Mouse (Mus musculus) spleen, adult 2 months (tissue): ENCODE data around the gene Nol3. TPM values are rescaled to one million over a fixed set of nuclear protein-coding genes. Genes with fewer than 3 reads are reported as not detected.

Experiments
- DNase-seq, 2 experiments: peaks; one replicate each; pipeline versions ENCODE4 v3.0.0 to v3.0.0-alpha.2; 2012 to 2021; ENCODE audit warnings: low spot score in 2 of 2, low read depth in 1 of 2
- H3K27ac ChIP-seq: fragments of 200-500 bp; 2 replicates; pipeline ENCODE4 v1.5.1; 2012; ENCODE audit warnings: low read length, inconsistent platforms; ENCODE audit not compliant: insufficient read depth
- H3K27me3 ChIP-seq: fragments of 200-500 bp; 2 replicates; pipeline ENCODE4 v1.6.1; 2012; ENCODE audit warnings: mild to moderate bottlenecking, moderate library complexity, low read length, inconsistent platforms; ENCODE audit not compliant: control insufficient read depth, insufficient read depth
- H3K36me3 ChIP-seq: fragments of 200-500 bp; 2 replicates; pipeline ENCODE4 v1.6.1; 2012; ENCODE audit warnings: mild to moderate bottlenecking, low read length, inconsistent platforms; ENCODE audit not compliant: control insufficient read depth, insufficient read depth
- H3K4me1 ChIP-seq: fragments of 200-500 bp; 2 replicates; pipeline ENCODE4 v1.6.1; 2011; ENCODE audit warnings: inconsistent platforms; ENCODE audit not compliant: control insufficient read depth, insufficient read depth, insufficient read length
- H3K4me3 ChIP-seq: fragments of 200-500 bp; 2 replicates; pipeline ENCODE4 v1.5.1; 2011; ENCODE audit warnings: mild to moderate bottlenecking, inconsistent platforms; ENCODE audit not compliant: insufficient read depth, insufficient read length; ENCODE audit errors: extremely low read depth
- CTCF ChIP-seq: fragments of 200-500 bp; IDR thresholded peaks from 2 replicates; pipeline ENCODE4 v1.5.1; 2011; ENCODE audit warnings: mild to moderate bottlenecking, inconsistent platforms; ENCODE audit not compliant: insufficient read depth, insufficient read length, insufficient replicate concordance; ENCODE audit errors: extremely low read depth
- POLR2A ChIP-seq: fragments of 200-500 bp; IDR thresholded peaks from 2 replicates; pipeline ENCODE4 v1.6.1; 2011; ENCODE audit warnings: low read depth, low read length, inconsistent platforms
- WGBS: fragments of 180-500 bp; shearing (Covaris S2); methylation state at CpG from one replicate; pipeline ENCODE4 v1.1.7; 2018; 5-methylcytosine and 5-hydroxymethylcytosine counted together
- polyA plus RNA-seq: library from polyadenylated mRNA; depleted of rRNA; stranded (reverse); fragments of >200 nt; gene quantifications from 2 replicates; pipeline ENCODE4 v1.2.3, GENCODE M21; 2012

Nol3 gene
- polyA plus RNA-seq, 1 experiment: 0.70 TPM

DNA sequence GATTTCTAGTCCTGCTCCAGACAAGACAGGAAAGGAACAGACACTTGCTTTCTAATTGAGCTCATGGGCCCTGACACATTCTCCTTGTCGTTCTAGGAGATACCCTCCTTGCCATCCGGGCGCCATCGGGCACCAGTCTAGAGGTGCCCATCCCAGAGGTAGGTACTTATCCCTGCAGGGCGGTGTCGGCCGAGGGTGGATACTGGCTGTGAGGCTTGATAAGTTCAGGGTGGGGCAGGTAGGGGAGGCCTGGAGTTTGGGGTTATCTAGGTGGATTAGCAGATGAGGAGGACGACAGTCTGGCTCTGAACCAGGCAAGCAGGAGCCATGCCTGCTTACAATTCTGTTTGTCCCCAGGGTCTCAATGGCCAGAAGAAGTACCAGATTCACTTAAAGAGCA, 24.0 kb downstream of the Nol3 start:
- H3K4me1 ChIP-seq: peaks cover 10% of the 10 kb centered on the region; the same call in 1 of the 2 replicates
- H3K27ac ChIP-seq: no peak overlapping the region; the same call in 1 of the 2 replicates
- DNase-seq: no peak
- no peak for TF ChIP-seq CTCF
- H3K4me3 ChIP-seq: no peak overlapping the region
- 85% methylated on average over 8 of the region's 8 CpGs for WGBS
- no peaks in the 10 kb centered on the region for H3K27me3 ChIP-seq
- peaks cover 37% of the 10 kb centered on the region for H3K36me3 ChIP-seq

DNA sequence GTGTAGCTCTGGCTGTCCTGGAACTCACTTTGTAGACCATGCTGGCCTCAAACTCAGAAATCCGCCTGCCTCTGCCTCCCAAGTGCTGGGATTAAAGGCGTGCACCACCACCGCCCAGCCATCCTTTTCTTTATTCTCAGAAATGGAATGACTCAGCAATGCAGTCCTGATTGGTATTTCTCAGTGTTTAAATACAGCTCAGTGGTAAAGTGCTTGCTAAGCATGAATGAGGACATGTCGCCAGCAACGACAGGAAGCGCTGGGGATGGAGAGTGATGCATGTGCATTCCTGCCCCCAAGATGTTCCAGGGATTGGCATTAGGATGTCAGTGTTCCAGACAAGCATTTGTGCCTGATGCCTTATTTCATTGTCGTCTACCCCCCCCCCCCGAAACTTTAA, 27.5 kb downstream of the Nol3 start:
- H3K27ac ChIP-seq: no peak overlapping the region
- no peaks in the 10 kb centered on the region for H3K27me3 ChIP-seq
- no peak overlapping the region for H3K4me3 ChIP-seq
- no peak for DNase-seq
- peaks cover 37% of the 10 kb centered on the region for H3K36me3 ChIP-seq
- peaks cover 6% of the 10 kb centered on the region; the same call in 1 of the 2 replicates for H3K4me1 ChIP-seq
- no peak for TF ChIP-seq POLR2A
- no peak for TF ChIP-seq CTCF
- 73% methylated on average over 8 of the region's 8 CpGs for WGBS

DNA sequence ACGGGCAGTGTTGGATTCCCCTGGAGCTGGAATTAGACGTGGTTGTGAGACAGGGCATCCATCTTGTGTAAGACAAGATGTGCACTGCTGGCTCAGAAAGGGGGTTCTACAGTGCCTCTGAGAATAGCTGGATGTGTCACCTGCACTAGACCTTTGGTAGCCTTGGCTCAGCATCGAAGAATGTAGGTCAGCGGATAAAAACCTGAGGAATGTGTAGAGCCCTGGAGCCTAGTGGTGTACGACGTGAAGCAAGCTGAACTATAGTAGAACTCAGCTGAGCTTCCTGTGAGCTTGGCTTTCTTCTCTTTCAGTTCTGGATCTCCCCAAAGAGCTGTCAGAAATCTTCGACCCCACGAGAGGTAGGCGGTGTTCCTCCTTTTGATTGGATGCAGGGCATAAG, 27.9 kb downstream of the Nol3 start:
- Histone ChIP-seq H3K27ac (no peak overlapping the region), H3K4me3 (no peak overlapping the region), H3K27me3 (no peaks in the 10 kb centered on the region), H3K36me3 (peaks cover 39% of the 10 kb centered on the region), H3K4me1 (peaks cover 1% of the 10 kb centered on the region; the same call in 1 of the 2 replicates)
- TF ChIP-seq CTCF: no peak
- 77% methylated on average over 9 of the region's 9 CpGs for WGBS
- no peak for DNase-seq

DNA sequence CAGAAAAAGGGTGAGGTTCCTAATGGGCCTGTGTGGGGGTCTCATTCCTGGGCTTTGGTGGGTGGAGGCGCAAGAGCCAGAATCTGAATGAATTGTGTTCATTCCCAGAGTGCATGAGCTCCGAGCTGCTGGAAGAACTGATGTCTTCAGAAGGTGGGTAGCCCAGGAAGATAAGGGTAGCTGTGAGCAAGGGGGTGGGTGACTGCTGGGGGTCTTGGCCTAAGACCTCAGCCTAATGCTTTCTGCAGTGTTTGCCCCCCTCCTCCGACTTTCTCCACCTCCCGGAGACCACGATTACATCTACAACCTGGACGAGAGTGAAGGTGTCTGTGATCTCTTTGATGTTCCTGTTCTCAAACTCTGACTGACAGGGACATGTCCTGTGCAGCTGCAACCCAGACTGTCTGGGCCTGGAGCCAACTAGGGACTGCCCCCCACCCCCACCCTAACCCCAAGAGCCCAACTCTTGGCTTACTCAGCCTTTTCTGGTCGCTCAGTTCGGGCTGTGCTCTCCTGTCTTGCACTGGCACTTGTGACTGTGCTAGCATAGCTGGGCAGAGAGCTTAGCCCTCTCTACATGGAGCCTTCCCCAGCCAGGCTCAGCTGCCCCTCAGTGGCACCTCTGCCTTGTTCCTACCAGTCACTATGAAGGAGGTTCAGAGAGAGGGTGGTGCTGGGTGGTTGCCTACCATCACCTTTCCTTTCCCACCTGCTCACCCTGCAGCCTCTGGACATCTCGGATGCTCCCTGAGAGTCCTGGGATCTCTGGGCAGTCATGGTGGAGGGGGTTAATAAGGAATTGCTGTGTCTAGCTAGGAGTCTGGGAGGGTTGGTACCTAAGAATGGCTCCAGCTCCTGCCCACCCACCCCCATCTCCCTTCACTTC, 28.6 kb downstream of the Nol3 start:
- no peak overlapping the region for H3K4me3 ChIP-seq
- H3K27ac ChIP-seq: peak overlapping the region; percentile 12; the same call in 1 of the 2 replicates
- no peaks in the 10 kb centered on the region; the same call in 1 of the 2 replicates for H3K4me1 ChIP-seq
- no peak for DNase-seq
- WGBS: 50% methylated on average over 9 of the region's 9 CpGs
- H3K27me3 ChIP-seq: no peaks in the 10 kb centered on the region
- no peak for TF ChIP-seq POLR2A
- TF ChIP-seq CTCF: no peak
- peaks cover 37% of the 10 kb centered on the region for H3K36me3 ChIP-seq

DNA sequence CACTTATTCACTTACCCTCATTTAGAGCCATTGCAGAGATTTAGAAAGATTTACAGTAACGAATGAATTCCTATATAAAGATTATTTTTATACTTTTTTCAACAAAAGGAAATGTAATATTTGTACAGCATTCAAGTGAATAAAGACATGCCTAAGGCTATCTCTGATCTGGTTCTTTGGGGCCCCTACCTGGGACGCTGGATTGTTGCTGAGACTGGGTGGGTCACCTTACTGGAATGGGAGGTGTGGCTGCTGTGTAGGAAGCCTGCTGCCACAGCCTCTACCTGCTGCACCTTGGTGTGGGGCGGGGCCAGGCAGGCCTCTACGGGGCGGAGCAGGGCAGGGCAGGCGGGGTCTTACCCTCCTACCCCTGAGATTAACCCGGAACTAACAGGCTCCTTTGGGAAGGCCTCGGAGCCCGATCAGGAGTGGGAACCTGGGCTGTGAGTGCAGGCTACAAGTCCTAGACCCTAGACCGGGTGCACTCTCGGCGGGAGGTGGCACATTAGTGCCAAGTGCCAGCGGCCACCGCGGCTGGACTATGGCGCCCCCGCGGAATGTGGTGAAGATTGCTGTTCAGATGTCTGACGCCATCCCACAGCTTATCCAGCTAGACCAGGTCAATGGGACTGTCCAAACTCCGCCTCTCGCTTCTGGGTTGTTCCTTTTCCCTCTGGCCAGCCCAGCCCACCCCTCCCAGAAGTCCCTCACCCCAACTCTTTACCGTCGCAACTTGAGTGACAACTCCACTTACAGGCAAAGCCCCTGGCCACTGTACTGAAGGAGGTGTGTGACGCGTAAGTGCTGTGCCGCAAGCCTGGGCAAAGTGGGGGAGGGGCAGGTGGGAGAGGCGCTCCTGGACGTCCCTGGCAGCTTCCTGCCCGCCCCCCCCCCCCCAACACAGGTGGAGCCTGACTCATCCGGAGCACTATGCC, 29.5 kb downstream of the Nol3 start, which contains the start of gene Elmo3:
Elmo3 (plus strand) TSS at position 391 of the 935 bp plus-strand sequence.
- Histone ChIP-seq H3K27me3 (no peaks in the 10 kb centered on the region), H3K4me1 (no peaks in the 10 kb centered on the region; the same call in 1 of the 2 replicates), H3K4me3 (peak within 1 kb of the TSS; percentile 48), H3K27ac (peak within 1 kb of the TSS; percentile 31), H3K36me3 (peaks cover 31% of the 10 kb centered on the region)
- no peak for TF ChIP-seq POLR2A
- TF ChIP-seq CTCF: no peak
- 21% methylated on average over 30 of the region's 30 CpGs for WGBS
- DNase-seq: no peak

DNA sequence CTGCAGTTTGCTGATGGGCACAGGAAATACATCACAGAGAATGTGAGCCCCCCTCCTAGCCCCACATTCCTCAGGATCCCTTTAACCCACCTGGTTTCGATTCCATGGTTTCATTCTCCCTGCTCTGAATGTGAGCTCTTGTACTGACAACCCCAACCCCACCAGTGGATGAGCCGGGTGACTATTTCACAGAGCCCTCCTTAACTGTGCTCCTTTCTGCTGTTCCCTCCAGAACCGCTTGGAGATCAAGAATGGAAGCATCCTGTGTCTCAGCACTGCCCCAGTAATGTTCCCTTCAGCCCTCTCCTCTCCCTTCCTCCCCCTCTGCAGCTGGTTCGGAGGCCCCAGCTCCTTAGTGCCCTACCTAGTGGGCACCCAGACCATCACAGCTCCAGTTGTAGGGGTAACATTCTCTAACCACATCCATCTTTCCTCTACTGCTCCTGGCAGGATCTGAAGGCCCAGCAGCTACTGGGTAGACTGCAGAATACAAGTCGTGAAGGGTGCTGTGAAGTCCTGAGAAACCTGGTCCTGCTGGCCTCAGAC, 30.3 kb downstream of the Nol3 start:
- Histone ChIP-seq H3K36me3 (peaks cover 26% of the 10 kb centered on the region), H3K27me3 (no peaks in the 10 kb centered on the region), H3K27ac (no peak overlapping the region), H3K4me3 (no peak overlapping the region), H3K4me1 (no peaks in the 10 kb centered on the region; the same call in 1 of the 2 replicates)
- WGBS: 53% methylated on average over 5 of the region's 5 CpGs
- no peak for TF ChIP-seq POLR2A
- TF ChIP-seq CTCF: no peak
- no peak for DNase-seq
